Mouse (Mus musculus): ENCODE results near the gene Kcp.

Gene Kcp

GRCm38 (mm10) chr6:29426331-29426730, 81.4 kb downstream of the Kcp start:
- in situ Hi-C loops (cut with MboI; ENCODE audit: low sequenced_read_pairs) = no loop called here

- in situ Hi-C loops (cut with MboI; ENCODE audit: low sequenced_read_pairs) = no loop called here
Observed at GRCm38 (mm10) chr6:29425118-29425517, 82.6 kb downstream of the Kcp start.
